Mouse (Mus musculus): ENCODE measurements around the gene Hoxb5. TPM values are rescaled to one million over a fixed set of nuclear protein-coding genes. Genes with fewer than 3 reads are reported as not detected.

Gene Hoxb5
- polyA plus RNA-seq, 1 experiment from 2014 or later, result 0.97 TPM

DNA sequence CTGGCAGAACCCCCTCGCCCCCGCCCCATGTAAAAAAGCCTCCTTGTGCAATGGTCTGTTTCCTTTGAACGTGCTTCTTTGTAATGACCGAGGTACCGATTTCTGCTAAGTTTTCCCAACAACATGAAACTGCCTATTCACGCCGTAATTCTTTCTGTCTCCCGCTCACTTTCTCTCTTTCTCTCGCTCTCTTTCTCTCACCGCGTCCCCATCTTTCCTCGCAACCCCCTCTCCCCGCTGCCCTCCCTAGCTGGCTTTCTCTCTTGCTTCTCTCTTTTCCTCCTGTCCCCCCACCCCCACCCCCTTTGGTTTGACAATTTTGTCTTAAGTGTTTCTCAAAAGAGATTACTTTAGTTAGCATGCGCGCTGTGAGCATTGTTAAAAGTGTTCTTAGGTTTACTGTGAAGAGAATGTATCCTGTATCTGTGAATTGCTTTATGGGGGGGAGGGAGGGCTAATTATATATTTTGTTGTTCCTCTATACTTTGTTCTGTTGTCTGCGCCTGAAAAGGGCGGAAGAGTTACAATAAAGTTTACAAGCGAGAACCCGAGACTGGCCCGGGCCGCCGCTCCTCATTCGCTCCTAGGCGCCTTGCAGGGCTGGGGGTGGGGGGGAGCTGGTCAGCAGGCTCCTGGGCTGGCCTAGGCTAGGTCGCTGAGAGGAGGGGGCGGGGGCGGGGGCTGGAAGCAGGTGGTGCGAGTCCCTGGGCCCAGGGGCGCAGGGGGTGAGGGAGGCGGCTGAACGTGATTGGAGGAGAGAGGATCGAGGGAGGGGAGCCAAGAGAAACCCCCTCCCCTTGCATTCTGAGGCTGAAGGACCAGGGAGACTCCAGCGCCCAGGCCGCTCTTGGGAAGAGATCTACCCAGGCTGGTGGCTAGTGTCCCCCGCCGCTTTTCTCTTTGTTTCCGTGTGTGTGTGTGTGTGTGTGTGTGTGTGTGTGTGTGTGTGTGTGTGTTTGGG is 18.1 kb upstream of the Hoxb5 start:
- Histone ChIP-seq H3K27me3 (peaks cover 98% of the 10 kb centered on the region), H3K4me1 (peaks cover 19% of the 10 kb centered on the region), H3K4me2 (replicated peaks) (peak overlapping the region; percentile 58), H3K9ac (peak overlapping the region; percentile 36; the same call in 1 of the 2 replicates), H3K27ac (no peak overlapping the region; the same call in 1 of the 2 replicates), H3K4me3 (peak overlapping the region; percentile 33), H3K9me3 (no peaks in the 10 kb centered on the region), H3K36me3 (no peaks in the 10 kb centered on the region)
- under 1% methylated on average over 28 of the region's 37 CpGs for WGBS
- ATAC-seq (ENCODE audit: low FRiP score, low read depth), result no peak

DNA sequence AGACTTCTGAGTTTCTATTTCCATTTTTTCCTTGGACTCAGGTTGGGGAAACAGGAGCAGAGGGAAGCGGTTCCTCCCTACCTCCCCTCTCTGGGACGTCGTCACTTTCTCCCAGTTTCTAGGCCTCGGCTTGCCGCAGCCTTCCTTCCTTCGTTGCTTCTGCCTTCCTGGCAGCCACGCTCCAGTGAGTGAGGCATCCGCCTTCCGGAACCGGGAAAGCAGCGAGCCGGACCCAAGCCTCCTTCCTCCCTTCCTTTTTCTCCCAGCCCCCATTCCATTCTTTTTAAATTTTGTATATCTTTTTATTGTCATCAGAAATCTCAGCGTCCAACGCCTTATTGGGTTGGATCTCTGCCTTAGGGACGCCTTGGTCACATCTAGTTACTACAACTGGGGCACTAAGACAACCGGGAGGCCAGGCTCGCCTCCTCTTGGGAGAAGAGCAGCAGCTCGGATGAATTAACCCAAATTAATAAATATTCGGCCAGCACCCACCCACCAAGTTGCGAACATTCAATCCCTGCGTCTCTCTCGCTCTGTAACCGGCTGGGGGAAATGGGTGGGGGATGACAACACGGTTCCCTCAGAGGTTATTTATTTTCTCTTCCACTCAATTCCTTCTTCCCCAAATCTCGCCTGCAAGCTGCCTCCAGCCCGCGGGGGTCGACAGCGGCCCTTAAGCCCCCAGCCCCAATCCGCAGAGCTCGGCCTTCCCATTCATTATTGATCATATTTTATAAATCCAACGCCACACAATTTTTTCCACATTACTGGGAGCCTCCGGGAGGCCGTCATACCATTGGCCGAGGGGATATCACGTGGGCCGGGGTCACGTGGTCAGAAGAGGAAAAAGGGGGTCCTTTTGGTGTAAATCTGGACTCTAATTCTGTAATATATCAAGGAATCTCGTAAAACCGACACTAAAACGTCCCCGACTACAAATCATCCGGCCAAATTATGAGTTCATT is 17.1 kb upstream of the Hoxb5 start, which contains the start of gene Hoxb7:
TSS of gene Hoxb7 (plus strand) at position 853 of the 968 bp plus-strand sequence.
- no peak for ATAC-seq (ENCODE audit: low FRiP score, low read depth)
- Histone ChIP-seq H3K4me2 (replicated peaks) (peak within 1 kb of the TSS; percentile 55), H3K27ac (no peak within 1 kb of the TSS; the same call in 1 of the 2 replicates)

DNA sequence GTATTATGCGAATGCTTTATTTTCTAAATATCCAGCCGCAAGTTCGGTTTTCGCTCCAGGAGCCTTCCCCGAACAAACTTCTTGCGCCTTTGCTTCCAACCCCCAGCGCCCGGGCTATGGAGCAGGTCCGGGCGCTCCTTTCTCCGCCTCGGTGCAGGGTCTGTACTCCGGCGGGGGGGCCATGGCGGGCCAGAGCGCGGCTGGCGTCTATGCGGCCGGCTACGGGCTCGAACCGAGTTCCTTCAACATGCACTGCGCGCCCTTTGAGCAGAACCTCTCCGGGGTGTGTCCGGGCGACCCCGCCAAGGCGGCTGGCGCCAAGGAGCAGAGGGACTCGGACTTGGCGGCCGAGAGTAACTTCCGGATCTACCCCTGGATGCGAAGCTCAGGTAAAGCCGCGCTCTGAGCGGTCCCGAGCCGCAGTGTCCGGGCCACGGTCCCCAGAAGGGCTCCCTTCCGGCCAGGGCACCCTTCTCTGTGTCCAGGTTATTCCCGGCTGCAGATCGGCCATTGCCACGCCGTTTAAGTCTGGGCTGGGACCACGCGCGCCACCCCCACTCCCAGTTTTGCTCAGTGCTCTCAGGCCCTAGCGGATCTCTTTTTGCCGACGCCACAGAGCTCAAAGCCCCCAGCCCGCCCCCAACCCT is 16.3 kb upstream of the Hoxb5 start:
- H3K9ac ChIP-seq, result no peak overlapping the region
- H3K36me3 ChIP-seq, result no peaks in the 10 kb centered on the region

More for the DNA sequence above, 17.1 kb upstream of the Hoxb5 start, which contains the start of gene Hoxb7:
- under 1% methylated on average over 43 of the region's 43 CpGs for WGBS
- Histone ChIP-seq H3K36me3 (no peaks in the 10 kb centered on the region), H3K4me3 (peak within 1 kb of the TSS; percentile 36), H3K4me1 (peaks cover 19% of the 10 kb centered on the region), H3K27me3 (peaks cover 98% of the 10 kb centered on the region), H3K9me3 (no peaks in the 10 kb centered on the region), H3K9ac (no peak within 1 kb of the TSS)

DNA sequence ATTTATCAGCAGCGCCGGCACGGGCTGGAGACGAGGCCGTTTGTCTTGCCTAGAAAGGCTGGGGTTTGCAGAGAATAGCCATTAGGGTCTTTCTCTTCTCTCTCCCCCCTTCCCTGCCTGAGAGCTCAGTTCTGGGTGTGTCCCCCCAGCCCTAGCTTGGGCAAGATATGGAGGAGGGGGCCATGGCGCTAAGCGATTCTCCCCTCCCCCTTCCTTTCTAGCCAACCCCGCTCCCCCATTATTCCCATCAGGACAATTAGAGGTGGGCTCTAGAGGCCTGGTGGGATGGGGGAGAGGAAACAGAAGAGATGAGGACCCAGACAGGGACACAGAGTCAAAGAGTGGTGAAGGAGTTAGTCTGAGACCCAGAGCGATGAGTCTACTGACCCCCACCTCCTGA is 15.7 kb upstream of the Hoxb5 start:
- H3K27ac ChIP-seq, result no peak overlapping the region
- H3K36me3 ChIP-seq, result no peaks in the 10 kb centered on the region
- H3K4me1 ChIP-seq, result peaks cover 19% of the 10 kb centered on the region
- H3K4me3 ChIP-seq, result peak overlapping the region; percentile 36
- no peaks in the 10 kb centered on the region for H3K9me3 ChIP-seq
- no peak for ATAC-seq (ENCODE audit: low FRiP score, low read depth)
- H3K27me3 ChIP-seq, result peaks cover 98% of the 10 kb centered on the region
- no peak overlapping the region for H3K9ac ChIP-seq
- 3% methylated on average over 9 of the region's 9 CpGs for WGBS
- peak overlapping the region; percentile 55 for H3K4me2 ChIP-seq (replicated peaks)

More for the DNA sequence above, 16.3 kb upstream of the Hoxb5 start:
- peaks cover 98% of the 10 kb centered on the region for H3K27me3 ChIP-seq
- H3K27ac ChIP-seq, result no peak overlapping the region; the same call in 1 of the 2 replicates
- H3K4me3 ChIP-seq, result peak overlapping the region; percentile 36
- no peak for ATAC-seq (ENCODE audit: low FRiP score, low read depth)
- WGBS, result under 1% methylated on average over 55 of the region's 55 CpGs
- peak overlapping the region; percentile 55 for H3K4me2 ChIP-seq (replicated peaks)
- peaks cover 19% of the 10 kb centered on the region for H3K4me1 ChIP-seq
- H3K9me3 ChIP-seq, result no peaks in the 10 kb centered on the region

DNA sequence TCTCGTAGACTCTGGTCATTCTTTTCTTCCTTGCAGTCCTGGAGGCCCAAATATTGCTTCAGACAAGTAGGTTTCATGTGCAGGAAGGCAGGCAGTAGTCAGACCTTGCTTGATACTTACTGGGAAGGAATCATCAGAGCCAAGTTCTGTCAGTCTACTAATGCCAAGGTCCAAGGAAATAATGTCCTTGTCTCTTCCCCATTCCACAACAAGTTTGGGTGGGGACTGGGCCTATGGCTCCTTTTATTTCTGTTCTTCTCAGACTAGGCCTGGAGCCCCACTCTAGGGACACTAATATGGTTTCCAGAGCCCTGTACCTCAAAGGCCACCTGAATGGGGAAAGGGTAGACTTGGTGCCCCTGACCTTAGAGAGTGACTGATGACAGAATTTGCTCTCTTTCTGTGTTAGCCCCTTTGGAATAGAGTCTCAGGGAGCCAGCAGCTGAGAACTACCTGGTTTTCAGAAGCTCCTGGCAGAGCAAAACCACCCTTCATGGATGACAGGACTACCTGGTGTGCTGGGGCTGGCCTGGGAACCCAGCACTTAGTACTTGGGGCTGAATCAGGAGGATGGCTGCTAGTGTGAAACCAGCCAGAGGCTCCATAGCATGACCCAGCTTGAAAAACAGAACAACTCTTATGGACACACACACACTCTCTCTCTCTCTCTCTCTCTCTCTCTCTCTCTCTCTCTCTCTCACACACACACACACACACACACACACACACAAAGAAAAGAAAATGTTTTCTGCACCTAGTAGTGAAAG is 14.5 kb upstream of the Hoxb5 start:
- 26% methylated on average over 1 of the region's 1 CpGs for WGBS
- H3K36me3 ChIP-seq, result no peaks in the 10 kb centered on the region
- H3K4me3 ChIP-seq, result no peak overlapping the region
- H3K27me3 ChIP-seq, result peaks cover 98% of the 10 kb centered on the region
- peaks cover 13% of the 10 kb centered on the region for H3K4me1 ChIP-seq
- H3K9ac ChIP-seq, result no peak overlapping the region
- ATAC-seq (ENCODE audit: low FRiP score, low read depth), result no peak
- no peak overlapping the region for H3K4me2 ChIP-seq (replicated peaks)
- H3K9me3 ChIP-seq, result no peaks in the 10 kb centered on the region
- H3K27ac ChIP-seq, result no peak overlapping the region

DNA sequence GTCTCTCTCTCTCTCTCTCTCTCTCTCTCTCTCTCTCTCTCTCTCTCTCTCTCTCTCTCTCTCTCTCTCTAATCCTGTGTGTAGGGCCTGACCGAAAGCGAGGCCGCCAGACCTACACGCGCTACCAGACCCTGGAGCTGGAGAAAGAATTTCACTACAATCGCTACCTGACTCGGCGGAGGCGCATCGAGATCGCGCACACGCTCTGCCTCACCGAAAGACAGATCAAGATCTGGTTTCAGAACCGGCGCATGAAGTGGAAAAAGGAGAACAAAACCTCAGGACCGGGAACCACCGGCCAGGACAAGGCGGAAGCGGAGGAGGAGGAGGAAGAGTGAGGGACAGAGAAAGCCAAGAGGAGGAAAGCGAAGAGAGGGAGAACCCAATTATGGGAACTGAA is 13.8 kb upstream of the Hoxb5 start:
- Histone ChIP-seq H3K36me3 (no peaks in the 10 kb centered on the region), H3K9me3 (no peaks in the 10 kb centered on the region), H3K27ac (no peak overlapping the region), H3K27me3 (peaks cover 98% of the 10 kb centered on the region), H3K9ac (no peak overlapping the region), H3K4me2 (replicated peaks) (no peak overlapping the region), H3K4me3 (no peak overlapping the region), H3K4me1 (peaks cover 9% of the 10 kb centered on the region)
- 19% methylated on average over 21 of the region's 21 CpGs for WGBS
- no peak for ATAC-seq (ENCODE audit: low FRiP score, low read depth)

DNA sequence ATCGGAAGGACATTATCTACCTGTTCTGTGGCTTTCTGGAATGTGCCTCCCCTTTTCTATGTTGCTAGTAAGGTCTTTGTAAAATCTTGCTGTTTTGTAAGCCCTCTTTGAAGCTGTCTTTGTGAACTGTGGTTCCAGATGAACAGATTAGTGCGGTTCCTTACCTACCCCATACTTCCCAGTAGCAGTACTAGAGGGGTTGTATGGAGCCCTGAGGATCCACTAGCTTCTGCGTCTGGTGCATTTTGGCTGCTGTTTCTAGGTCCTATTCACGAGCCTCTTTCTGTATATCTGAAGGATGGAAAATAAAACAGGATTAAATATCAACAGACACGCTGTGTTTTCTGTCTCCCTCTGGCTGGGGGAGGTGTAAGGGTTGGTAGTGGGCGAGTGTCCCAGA is 13.3 kb upstream of the Hoxb5 start:
- H3K9ac ChIP-seq, result no peak overlapping the region
- no peak for ATAC-seq (ENCODE audit: low FRiP score, low read depth)
- no peak overlapping the region for H3K4me3 ChIP-seq
- peaks cover 4% of the 10 kb centered on the region; the same call in 1 of the 2 replicates for H3K4me1 ChIP-seq
- no peaks in the 10 kb centered on the region for H3K9me3 ChIP-seq
- H3K27ac ChIP-seq, result no peak overlapping the region
- 33% methylated on average over 6 of the region's 6 CpGs for WGBS
- H3K36me3 ChIP-seq, result no peaks in the 10 kb centered on the region
- no peak overlapping the region for H3K4me2 ChIP-seq (replicated peaks)
- peaks cover 98% of the 10 kb centered on the region for H3K27me3 ChIP-seq

DNA sequence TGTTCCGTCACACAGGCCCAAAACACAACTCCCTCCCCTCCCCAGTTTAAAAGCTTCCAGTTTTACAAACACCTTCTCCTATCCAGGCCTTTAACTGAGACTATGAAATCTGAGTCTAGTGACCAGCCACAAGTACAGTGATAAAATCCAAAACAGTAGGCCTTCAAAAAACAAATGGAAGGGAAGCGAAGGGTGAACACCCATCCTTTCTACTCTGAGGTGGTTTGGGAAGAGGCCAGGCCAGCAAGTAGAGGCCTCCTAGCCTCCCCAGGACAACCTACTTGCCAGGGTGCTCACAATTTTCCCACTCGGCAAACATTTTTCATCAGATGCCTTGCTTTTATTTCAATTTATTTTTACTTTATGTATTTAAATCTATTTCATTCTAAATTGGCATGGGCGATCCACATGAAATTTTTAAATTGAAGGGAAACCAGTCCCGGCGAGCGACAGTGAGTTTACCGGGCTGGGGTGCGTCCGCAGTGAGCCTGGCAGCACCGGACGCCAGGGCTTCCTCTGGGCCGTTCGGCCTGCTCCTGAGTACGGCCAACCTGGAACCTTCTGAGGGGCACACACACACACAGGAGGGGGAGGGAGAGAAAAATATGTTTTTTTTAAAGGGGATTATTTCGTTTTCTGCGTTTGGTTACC is 12.3 kb upstream of the Hoxb5 start:
- no peak overlapping the region for H3K27ac ChIP-seq
- WGBS, result 16% methylated on average over 17 of the region's 17 CpGs
- no peak for ATAC-seq (ENCODE audit: low FRiP score, low read depth)
- H3K4me1 ChIP-seq, result peaks cover 3% of the 10 kb centered on the region; the same call in 1 of the 2 replicates
- no peak overlapping the region for H3K4me2 ChIP-seq (replicated peaks)
- H3K27me3 ChIP-seq, result peaks cover 98% of the 10 kb centered on the region
- H3K9me3 ChIP-seq, result no peaks in the 10 kb centered on the region
- H3K36me3 ChIP-seq, result no peaks in the 10 kb centered on the region
- H3K4me3 ChIP-seq, result no peak overlapping the region
- no peak overlapping the region for H3K9ac ChIP-seq

DNA sequence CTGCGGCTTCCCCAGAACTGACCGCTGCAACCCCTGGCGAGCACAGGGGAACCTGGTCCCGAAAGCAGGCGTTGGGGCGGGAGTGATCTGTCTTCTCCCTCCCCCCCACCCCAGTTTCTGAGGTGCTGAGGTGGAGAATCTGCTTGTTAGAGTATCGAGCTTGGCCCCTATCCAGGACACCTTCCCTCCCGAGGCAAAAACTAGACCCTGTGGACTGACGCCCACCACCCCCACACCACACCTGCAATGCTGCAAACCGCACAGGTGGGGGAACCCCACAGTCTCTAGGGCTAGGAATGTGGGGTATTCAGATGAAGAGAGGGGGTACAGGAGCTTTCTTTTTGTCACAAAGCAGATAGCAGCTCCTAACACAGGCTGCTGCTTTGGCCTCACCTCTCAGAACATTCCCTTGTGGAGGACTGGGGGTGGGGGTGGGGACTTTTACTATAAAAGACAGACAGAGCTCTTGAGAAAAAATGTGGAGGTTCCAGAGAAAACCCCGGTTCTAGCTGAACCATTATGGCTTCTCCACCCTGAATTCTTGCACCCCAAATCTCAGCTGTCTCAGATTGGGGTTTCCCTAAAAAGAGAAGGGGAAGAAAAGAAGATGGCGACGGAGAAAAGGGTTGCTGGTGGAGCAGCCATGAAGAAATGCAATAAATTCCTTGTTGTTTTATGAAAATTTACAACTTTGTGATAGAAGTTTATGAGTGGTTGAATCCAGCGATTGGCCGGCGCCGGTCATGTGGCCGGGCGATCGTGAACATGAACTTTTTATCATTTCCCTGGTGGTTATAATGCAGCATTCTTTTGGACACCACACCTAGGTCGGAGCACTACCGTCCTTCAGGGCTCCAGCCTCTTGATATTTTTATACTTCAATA is 11.2 kb upstream of the Hoxb5 start, which contains the start of gene Hoxb6:
TSS of gene Hoxb6 (plus strand) at position 796 of the 884 bp plus-strand sequence.
- peaks cover 98% of the 10 kb centered on the region for H3K27me3 ChIP-seq
- H3K9me3 ChIP-seq, result no peaks in the 10 kb centered on the region
- 0 out of 2 replicates have a peak, but pooled peaks cover under 1% of the 10 kb centered on the region for H3K4me1 ChIP-seq
- no peaks in the 10 kb centered on the region for H3K36me3 ChIP-seq
- H3K9ac ChIP-seq, result peak within 1 kb of the TSS; percentile 8; the same call in 1 of the 2 replicates
- ATAC-seq (ENCODE audit: low FRiP score, low read depth), result no peak
- no peak within 1 kb of the TSS for H3K27ac ChIP-seq
- H3K4me3 ChIP-seq, result peak within 1 kb of the TSS; percentile 24
- H3K4me2 ChIP-seq (replicated peaks), result peak within 1 kb of the TSS; percentile 21
- WGBS, result 5% methylated on average over 22 of the region's 22 CpGs
